Mouse (Mus musculus): ENCODE measurements around the gene Tcte1.

The Tcte1 gene

DNA sequence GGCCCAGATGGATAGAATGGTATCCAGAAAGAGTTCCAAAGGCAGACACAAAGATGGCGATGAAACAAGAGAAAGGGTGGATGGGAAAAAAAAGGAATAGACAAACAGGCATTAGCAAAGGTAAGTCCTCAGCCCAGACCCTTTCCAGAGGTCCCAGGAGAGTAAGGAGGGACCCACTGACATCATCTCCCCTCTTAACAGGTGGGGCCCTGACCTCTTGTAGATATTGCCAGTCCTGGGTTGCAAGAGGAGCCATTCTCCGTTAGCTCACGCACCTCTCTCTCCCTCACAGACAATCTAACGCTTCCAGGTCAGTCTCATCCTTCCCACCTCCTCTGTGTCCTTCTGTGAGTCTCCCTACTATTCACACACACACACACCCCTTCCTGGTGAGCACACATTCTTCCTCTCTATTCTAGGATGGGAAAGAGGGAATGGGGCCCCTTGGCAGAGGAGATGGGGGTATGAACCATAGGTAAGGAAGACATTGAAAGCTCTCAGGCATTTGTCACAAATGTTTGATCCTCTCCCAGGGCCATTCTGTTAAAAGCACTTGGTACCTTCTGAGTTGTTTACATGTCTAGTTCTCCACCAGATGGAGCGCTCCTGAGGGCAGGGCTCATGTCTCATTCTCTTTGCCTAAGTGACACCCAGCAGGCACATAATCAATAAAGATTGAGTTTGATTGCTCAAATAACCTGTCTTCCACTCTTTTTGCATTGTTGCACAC lies 24.4 kb downstream of the Tcte1 start:
- no peak for DNase-seq (ENCODE audit: low spot score in 2 of 2)

DNA sequence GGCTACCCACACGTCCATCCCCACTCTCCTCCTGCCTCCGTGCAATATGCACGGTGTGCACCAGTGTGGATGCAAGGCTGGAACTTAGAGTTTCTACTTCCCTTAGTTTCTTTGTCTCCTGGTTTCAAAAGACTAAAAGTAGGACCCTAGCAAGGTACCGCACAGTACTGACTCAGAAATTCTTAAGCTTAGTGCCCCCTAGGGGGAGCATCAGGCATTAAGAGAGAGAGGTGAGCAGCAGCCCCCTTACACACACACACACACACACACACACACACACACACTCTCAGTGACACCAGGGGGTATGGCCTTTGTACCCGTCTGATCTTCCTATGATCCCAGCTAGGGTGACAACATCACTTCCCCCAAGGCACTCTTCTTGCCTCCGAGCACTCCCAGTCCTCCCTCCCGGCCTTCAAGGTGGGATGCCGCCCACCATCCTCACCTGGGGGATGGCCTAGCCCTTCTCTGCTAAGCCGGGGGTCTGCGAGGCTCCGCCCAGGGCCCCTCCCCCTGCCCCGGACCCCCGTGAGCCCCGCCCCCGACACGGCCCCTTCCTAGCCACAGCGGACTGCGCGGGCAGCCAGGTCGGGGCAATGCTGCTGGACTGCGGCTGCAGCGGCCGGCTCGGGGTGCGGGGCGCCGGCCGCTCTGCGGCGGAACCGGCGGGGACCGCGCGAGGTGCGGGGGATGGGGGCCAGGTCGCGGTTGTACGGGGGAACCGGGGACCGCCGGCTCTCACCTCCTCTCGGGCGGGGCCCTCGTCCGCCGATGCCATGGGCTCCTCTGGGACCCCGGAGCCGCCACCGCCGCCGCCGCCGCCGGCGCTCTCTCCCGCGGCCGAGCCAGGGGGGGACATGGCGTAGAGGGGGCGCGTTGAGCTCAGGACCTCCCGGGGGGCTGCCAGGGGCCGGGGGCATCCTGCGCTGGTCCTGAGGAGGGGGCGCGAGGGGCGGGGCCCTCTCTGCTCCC lies 25.6 kb downstream of the Tcte1 start:
- no peak for DNase-seq (ENCODE audit: low spot score in 2 of 2)

DNA sequence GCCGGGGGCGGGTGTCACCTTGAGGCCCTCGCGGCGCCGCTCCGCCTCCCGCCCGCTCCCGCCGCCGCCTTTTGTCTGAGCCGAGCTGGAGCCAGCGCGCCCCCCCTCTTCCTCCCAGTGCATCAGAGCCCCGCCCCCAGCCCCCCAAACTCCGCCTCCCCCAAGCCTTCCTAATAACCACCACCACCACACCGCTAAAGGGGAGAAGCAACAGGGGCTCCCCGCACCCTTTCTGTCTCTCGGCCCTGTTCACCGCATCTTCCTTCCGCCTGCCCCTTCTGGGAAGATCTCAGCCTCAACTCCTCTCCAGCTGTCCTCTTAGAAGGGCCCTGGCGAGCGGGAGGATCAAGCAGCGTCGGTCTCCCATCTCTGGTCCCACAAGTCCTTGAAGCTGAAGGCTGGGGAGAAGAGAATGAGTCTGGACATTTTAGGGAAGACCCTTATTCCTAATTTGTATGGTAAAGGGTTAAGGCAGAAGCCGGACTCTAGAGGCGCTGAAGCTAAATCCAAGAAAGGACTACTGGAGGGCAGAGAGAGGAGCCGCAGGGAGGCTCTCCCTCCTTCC lies 26.5 kb downstream of the Tcte1 start, which contains the start of gene Tmem151b:
Gene Tmem151b (minus strand): TSS at position 61 of the 565 bp plus-strand sequence.
- no peak for DNase-seq (ENCODE audit: low spot score in 2 of 2)

DNA sequence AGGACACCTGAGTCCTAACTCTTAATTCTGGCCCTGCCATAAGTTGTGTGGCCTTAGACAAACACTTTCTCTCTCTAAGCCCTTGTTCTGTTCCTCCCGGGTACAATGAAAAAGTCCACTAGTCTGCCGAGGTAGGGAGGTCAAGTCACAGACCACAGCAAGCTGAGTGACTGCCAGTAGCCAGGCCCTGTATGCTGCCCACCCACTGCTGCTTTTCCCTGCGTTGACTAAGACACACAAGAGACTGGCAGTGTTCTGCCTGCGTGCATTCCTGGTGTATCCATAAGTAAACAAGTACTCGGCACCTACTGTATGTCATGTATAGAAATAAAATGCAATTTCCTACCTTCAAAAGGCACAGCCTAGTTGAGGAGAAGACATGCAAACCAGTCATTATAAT lies 27.0 kb downstream of the Tcte1 start:
- no peak for DNase-seq (ENCODE audit: low spot score in 2 of 2)

DNA sequence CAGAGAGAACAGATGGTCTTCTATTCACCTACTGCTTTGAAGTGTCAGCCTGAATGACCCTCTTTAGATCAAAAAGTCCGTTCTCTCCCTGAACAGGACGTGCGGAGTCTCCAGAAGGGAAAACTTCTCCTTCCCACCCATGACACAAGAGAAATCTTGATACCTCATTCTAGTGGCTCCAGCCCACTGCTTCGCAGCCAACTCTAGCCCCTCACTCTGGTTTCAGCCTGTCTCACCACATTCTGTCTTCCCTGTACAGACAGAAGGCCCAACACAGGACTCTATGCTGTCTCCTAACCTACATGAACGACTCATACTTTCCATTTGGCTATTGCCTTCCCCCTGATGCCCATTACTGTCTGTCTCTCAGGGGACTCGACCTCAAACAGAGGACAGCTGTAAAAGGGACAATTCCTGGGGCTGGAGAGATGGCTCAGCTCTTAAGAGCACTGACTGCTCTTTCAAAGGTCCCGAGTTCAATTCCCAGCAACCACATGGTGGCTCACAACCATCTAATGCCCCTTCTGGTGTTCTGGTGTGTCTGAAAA lies 28.1 kb downstream of the Tcte1 start:
- DNase-seq (ENCODE audit: low spot score in 2 of 2): no peak

DNA sequence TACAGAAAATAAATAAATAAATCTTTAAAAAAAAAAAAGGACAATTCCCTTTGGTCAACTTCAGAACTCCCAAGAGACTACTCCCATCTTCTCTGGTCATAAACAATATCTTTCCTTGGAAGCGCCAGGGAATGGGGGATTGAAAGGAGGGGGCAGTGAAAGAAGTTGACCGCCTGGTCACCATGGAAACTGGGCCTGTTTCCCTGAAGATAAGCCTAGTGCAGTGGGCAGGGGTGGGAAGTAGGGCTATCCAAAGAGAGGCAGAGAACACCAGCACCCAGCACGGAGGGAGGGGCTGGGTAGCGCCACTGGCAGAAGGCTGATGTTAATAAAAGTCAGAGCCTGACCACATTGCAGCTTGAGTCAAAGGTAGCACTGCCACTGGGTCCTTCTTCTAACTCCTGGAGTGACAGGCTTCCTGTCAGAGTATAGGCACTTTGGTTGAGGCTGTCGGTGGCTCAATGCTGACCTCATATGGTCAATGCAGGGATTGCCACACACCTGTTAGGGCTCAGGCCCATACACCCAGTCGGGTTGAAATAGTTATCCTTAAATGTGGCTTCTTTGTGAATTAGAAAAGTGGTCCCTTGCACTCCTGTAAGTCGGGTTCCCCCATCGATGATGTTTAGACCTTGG lies 28.7 kb downstream of the Tcte1 start:
- peak; percentile 70 to 75 for DNase-seq (ENCODE audit: low spot score in 2 of 2)

- no peak for DNase-seq (ENCODE audit: low spot score in 2 of 2)
Observed at GRCm38 (mm10) chr17:45553065-45553464, 29.8 kb downstream of the Tcte1 start.

GRCm38 (mm10) chr17:45554420-45554819 lies 31.2 kb downstream of the Tcte1 start:
- no peak for DNase-seq (ENCODE audit: low spot score in 2 of 2)

DNA sequence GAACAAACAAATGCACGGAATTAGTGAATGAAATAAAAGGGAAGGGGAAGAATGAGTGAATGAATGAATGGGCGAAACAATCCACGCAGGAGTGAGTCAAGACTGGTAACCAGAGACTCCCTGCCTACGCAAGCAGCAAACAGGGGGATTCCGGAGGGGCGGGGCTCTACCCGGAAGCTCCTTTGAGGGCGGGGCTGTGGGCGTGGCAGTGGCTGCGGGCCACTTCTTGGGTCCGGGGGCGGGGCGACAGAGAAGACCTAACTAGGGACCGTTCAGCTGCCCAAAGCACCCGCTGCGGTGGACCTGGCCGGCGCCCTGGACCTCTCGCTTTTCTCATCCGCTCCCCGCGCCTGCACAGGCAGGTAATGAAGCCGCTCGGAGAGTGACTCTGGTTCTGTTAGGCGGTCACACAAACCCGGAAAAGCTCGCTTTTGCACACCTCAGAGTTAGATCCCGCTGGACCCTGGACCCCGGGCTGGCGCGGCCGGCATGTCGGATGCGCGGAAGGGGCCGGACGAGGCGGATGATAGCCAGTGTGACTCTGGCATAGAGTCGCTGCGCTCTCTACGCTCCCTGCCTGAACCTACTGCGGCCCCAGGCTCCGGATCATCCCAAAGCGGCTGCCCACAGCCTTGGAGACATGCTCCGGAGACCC lies 32.3 kb downstream of the Tcte1 start, which contains the start of gene Nfkbie:
Gene Nfkbie (plus strand): TSS at position 252 of the 655 bp plus-strand sequence.
- DNase-seq (ENCODE audit: low spot score in 2 of 2): peak; percentile 93 to 94

DNA sequence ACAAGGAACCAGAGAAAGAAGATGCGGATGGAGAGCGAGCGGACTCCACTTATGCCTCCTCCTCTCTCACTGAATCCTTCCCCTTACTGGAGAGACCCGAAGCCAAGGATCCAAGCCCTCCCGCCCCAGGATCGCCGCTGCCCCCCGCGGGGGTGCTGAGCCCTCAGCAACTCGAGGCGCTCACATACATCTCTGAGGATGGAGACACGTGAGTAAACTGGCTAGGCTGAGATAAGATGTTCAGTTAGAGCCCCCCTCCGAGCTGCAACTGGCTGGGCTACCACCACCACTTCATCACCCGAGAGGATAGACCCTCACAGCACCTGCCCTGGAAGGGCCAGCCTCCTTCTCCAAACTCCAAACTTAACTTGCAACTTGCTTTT lies 32.9 kb downstream of the Tcte1 start:
- no peak for DNase-seq (ENCODE audit: low spot score in 2 of 2)

DNA sequence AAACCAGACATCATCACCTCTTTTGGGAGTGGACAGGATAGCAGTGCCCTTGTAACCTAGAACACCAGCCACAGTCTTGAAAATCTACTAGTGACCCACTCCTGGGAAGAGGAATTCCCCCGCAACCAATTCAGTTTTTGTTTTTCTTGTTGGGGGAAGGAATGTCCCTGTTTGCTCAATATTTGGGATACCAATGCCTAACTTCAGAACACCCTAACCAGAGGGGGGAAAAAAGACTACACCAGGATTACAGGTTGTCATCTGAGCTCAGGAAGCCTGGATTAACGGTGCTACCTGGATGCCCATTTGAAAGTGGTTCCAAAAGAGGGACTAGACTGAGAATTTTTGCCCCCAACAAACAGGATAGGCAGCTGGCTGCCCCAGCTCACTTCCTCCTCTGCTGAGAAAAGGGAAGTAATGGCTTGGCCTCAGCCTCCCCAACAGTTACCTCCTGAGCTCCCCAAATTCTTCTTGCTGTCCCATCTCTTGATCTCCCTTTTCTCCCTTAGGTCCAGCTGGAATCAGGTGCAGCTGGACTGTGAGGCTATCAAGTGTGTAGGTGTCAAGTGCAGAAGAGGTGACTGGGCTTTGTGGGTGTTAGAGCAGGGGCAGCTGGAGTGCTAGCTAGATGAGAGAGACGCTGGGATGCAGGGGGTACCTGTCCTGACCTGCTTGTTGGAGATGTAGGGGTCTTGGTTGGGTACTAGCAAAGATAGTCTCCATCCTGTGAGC lies 33.4 kb downstream of the Tcte1 start:
- no peak for DNase-seq (ENCODE audit: low spot score in 2 of 2)

DNA sequence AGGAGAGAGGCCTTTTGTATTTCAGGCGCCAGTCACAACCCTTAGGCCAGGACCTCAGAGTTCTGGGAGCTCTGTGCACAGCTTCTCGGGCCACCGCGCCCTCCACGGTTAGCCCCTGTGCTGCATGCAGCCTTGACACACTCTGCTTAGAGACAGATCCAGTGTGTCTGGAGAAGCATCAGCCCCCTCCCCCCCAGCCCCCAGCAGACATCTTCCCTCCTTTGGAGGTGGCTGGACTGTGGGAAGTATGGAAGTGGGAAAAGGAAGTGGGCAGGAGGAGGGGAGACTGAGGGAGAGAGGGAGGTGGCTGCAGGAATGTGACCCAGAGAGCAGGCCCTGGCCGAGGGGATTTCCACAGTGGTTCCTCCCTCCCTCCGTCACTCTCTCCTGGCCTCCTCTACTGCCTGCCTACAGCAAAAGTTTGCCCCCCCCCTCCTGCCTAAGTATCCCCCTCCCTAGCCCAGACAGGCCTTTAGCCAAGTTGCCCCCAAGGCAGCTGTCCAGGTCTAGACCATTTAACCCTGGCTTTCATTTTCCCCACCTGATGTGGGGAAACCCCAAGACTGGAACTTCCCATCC lies 34.1 kb downstream of the Tcte1 start:
- DNase-seq (ENCODE audit: low spot score in 2 of 2): no peak

GRCm38 (mm10) chr17:45557998-45558862 lies 35.0 kb downstream of the Tcte1 start:
- DNase-seq (ENCODE audit: low spot score in 2 of 2): no peak

DNA sequence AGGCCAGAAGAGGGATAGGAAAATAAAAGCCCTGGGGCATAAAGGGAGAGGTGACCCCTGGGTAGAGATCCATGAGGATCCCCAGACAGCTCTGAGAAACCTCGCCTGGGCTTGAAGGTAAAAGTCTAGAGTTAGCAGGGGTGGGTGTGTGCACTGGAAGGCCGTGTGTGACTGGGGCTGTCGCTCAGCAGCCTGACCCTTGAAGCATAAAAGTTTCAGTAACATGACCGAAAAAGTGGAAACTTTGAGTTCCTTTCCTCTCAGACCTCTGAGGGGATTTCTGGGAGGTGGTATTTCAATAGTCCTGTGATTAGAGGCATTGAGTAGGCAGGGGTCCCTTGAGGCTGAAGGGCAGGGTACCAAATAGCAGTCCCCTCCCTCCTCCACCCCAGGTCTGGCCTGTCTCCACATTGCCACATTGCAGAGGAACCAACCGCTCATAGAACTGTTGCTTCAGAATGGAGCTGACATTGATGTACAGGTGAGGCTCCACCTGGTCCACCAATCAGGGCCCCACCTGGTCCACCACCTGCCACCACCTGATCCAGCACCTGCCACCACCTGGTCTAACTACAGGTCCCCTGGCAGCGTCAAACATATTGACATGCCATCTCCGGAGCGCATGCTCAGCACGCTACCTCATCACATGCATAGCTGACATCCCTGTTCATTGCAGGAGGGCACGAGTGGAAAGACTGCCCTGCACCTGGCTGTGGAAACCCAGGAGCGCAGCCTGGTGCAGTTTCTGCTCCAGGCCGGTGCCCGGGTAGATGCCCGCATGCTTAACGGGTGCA lies 36.7 kb downstream of the Tcte1 start:
- no peak for DNase-seq (ENCODE audit: low spot score in 2 of 2)

- no peak for DNase-seq (ENCODE audit: low spot score in 2 of 2)
Observed at GRCm38 (mm10) chr17:45563216-45563615, 40.0 kb downstream of the Tcte1 start.

- DNase-seq (ENCODE audit: low spot score in 2 of 2): peak; percentile 89 to 94
Observed at GRCm38 (mm10) chr17:45563655-45564530, 40.7 kb downstream of the Tcte1 start, which contains the start of gene Slc35b2. Slc35b2 (plus strand) TSS chr17:45563874.

DNA sequence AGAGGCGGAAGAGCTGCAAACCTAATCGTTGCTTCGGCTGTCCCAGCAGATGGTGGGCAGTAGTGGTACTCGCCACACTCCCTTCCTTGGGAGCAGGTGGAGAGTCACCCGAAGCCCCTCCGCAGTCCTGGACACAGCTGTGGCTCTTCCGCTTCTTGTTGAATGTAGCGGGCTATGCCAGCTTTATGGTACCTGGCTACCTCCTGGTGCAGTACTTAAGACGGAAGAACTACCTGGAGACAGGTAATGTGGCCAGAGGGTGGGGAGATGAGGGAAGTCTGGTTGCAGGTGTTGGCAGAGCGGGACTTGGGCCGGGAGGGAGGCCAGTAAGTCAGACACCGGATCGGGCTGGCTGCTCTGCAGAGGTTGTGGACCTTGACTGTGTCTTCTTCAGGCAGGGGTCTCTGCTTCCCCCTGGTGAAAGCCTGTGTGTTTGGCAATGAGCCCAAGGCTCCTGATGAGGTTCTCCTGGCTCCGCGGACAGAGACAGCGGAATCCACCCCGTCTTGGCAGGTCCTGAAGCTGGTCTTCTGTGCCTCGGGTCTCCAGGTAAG lies 41.4 kb downstream of the Tcte1 start:
- no peak for DNase-seq (ENCODE audit: low spot score in 2 of 2)
